Comparison of ENCODE assay signal across 43 mouse cellular contexts in the genomic region with DNA sequence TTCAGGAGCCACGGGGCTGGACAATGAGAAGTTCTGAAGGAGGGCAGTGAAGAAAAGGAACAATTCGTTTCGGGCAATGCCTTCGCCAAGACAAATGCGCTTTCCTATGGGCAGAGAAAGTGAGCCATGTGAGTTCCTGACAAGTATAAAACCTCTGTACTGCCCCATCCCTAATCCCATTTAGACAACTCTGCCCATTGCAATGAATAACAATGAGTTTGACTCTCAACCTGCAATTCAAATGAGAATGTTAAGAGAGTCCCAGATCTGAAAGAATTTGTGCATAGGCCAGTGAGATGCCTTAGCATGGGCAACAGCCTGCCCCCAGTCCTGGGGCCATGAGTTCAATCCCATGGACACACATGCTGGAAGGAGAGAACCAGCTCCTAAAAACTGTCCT. TPM values are rescaled to one million over a fixed set of nuclear protein-coding genes. Genes with fewer than 3 reads are reported as not detected.
"Had no signal": no experiment of that assay in that cellular context is flagged by ENCODE, and none has a peak within 500 bp of the region (broad histone marks: within the 10 kb centered on the region; RNA-seq: fewer than 3 reads in every experiment).

No protein-coding gene starts in this region.

- H3K4me3 ChIP-seq: heart, embryonic 12.5 days; heart, embryonic 13.5 days; heart, embryonic 15.5 days; hindbrain, embryonic 10.5 days; hindbrain, embryonic 12.5 days; hindbrain, embryonic 13.5 days; hindbrain, embryonic 15.5 days; intestine, embryonic 15.5 days; kidney, embryonic 15.5 days; layer of hippocampus, adult 2 months; left cerebral cortex, adult 2 months had no signal

- H3K27me3 ChIP-seq: heart, embryonic 12.5 days; heart, embryonic 13.5 days; heart, embryonic 15.5 days; hindbrain, embryonic 12.5 days; hindbrain, embryonic 13.5 days; hindbrain, embryonic 15.5 days; intestine, embryonic 15.5 days; kidney, embryonic 15.5 days had no signal

- H3K27ac ChIP-seq: heart, embryonic 13.5 days; heart, embryonic 15.5 days; hindbrain, embryonic 10.5 days; hindbrain, embryonic 12.5 days; hindbrain, embryonic 13.5 days; hindbrain, embryonic 14.5 days; hindbrain, embryonic 15.5 days; hindbrain, postnatal 0 days; intestine, embryonic 15.5 days; kidney, embryonic 15.5 days; kidney, postnatal 0 days; layer of hippocampus, adult 2 months; left cerebral cortex, adult 2 months had no signal

- H3K36me3 ChIP-seq: heart, embryonic 12.5 days; heart, embryonic 13.5 days; heart, embryonic 15.5 days; hindbrain, embryonic 10.5 days; hindbrain, embryonic 12.5 days; hindbrain, embryonic 13.5 days; hindbrain, embryonic 15.5 days; intestine, embryonic 15.5 days; kidney, embryonic 15.5 days had no signal

- H3K4me2 ChIP-seq: heart, embryonic 11.5 days; heart, embryonic 12.5 days; heart, embryonic 13.5 days; heart, embryonic 15.5 days; hindbrain, embryonic 12.5 days; hindbrain, embryonic 13.5 days; hindbrain, embryonic 14.5 days; hindbrain, embryonic 15.5 days; intestine, embryonic 15.5 days; kidney, embryonic 15.5 days had no signal

- H3K9me3 ChIP-seq: heart, embryonic 15.5 days; intestine, embryonic 15.5 days; kidney, embryonic 15.5 days had no signal

- DNase-seq: heart, postnatal 10 days; heart, postnatal 14 days; heart, postnatal 36 days; heart, postnatal 4 days; kidney, adult 11 months; kidney, adult 18-20 months; kidney, adult 2 months; kidney, adult 8-10 months; kidney, adult 9 months; kidney, postnatal 10 days; kidney, postnatal 14 days; kidney, postnatal 25 days; kidney, postnatal 36 days; kidney, postnatal 4 days; layer of hippocampus, adult 9-11 months; layer of hippocampus, postnatal 36 days had no signal

- ATAC-seq: hindbrain, embryonic 16.5 days; hindbrain, postnatal 0 days; inflammation-experienced regulatory T-cells, adult 6 months; intestine, embryonic 15.5 days; intestine, embryonic 16.5 days; intestine, postnatal 0 days had no signal

- H3K4me1 ChIP-seq: heart, embryonic 12.5 days; heart, embryonic 13.5 days; heart, embryonic 15.5 days; hindbrain, embryonic 10.5 days; hindbrain, embryonic 12.5 days; hindbrain, embryonic 13.5 days; hindbrain, embryonic 15.5 days; intestine, embryonic 15.5 days; kidney, embryonic 15.5 days had no signal

- H3K9ac ChIP-seq: heart, embryonic 12.5 days; heart, embryonic 13.5 days; heart, embryonic 15.5 days; hindbrain, embryonic 12.5 days; hindbrain, embryonic 13.5 days; hindbrain, embryonic 14.5 days; hindbrain, embryonic 15.5 days; intestine, embryonic 15.5 days; kidney, embryonic 15.5 days had no signal

RNA-seq across cellular contexts. Expression of a gene that starts 20.2 kb away (rescaled TPM):
- polyA plus RNA-seq: heart, embryonic 11.5 days; heart, embryonic 12.5 days; heart, embryonic 13.5 days; heart, embryonic 14.5 days; heart, embryonic 15.5 days; heart, embryonic 16.5 days; heart, postnatal 0 days; hindbrain, embryonic 10.5 days; hindbrain, embryonic 11.5 days; hindbrain, embryonic 12.5 days; hindbrain, embryonic 13.5 days; hindbrain, embryonic 14.5 days; hindbrain, embryonic 15.5 days; hindbrain, embryonic 16.5 days; inflammation-experienced regulatory T-cells, adult 6 months; intestine, embryonic 14.5 days; intestine, embryonic 15.5 days; intestine, embryonic 16.5 days; intestine, postnatal 0 days; kidney, embryonic 14.5 days; kidney, embryonic 15.5 days; kidney, embryonic 16.5 days; kidney, postnatal 0 days; large intestine, adult 2 months had no signal

RNA-seq across cellular contexts. Expression of a gene that starts 47.7 kb away (rescaled TPM):
- polyA plus RNA-seq: heart, embryonic 11.5 days; heart, embryonic 12.5 days; heart, embryonic 13.5 days; heart, embryonic 14.5 days; heart, embryonic 15.5 days; heart, embryonic 16.5 days; heart, postnatal 0 days; hindbrain, embryonic 10.5 days; hindbrain, embryonic 11.5 days; hindbrain, embryonic 12.5 days; hindbrain, embryonic 13.5 days; hindbrain, embryonic 14.5 days; hindbrain, embryonic 15.5 days; hindbrain, embryonic 16.5 days; hindbrain, postnatal 0 days; intestine, embryonic 14.5 days; intestine, embryonic 15.5 days; intestine, embryonic 16.5 days; intestine, postnatal 0 days; kidney, adult 2 months; kidney, embryonic 14.5 days; kidney, embryonic 15.5 days; kidney, embryonic 16.5 days; kidney, postnatal 0 days; large intestine, adult 2 months had no signal
